Mouse (Mus musculus) embryonic facial prominence, embryonic 11.5 days (tissue): ENCODE measurements around the gene Mecom. TPM values are rescaled to one million over a fixed set of nuclear protein-coding genes. Genes with fewer than 3 reads are reported as not detected.

Experiments
- ATAC-seq: fragments of 200-750 bp; cut with Nextera tagmentation; replicated peaks from 2 replicates; pipeline ENCODE4 v1.8.0; 2017; ENCODE audit warnings: low read depth; ENCODE audit not compliant: insufficient number of reproducible peaks, low FRiP score, low TSS enrichment
- DNase-seq: peaks from one replicate; pipeline ENCODE4 v3.0.0-alpha.2; 2015; ENCODE audit warnings: low spot score
- H3K27ac ChIP-seq: fragments of 300-500 bp; sonication (generic); replicated peaks from 2 replicates; pipeline ENCODE4 v1.5.1; 2014; ENCODE audit warnings: mild to moderate bottlenecking, low read depth, low read length, control low read depth
- H3K27me3 ChIP-seq: fragments of 300-500 bp; sonication (generic); 2 replicates; pipeline ENCODE4 v1.6.1; 2014; ENCODE audit warnings: mild to moderate bottlenecking, low read length, moderate library complexity, mixed read lengths; ENCODE audit not compliant: control insufficient read depth, insufficient read depth
- H3K36me3 ChIP-seq: fragments of 300-500 bp; sonication (generic); replicated peaks from 2 replicates; pipeline ENCODE4 v1.6.1; 2014; ENCODE audit warnings: low read depth, mild to moderate bottlenecking, low read length, moderate library complexity, mixed read lengths; ENCODE audit not compliant: control insufficient read depth, insufficient read depth
- H3K4me1 ChIP-seq: fragments of 300-500 bp; sonication (generic); 2 replicates; pipeline ENCODE4 v1.6.1; 2014; ENCODE audit warnings: low read length, mixed read lengths; ENCODE audit not compliant: control insufficient read depth, insufficient read depth
- H3K4me2 ChIP-seq: fragments of 300-500 bp; sonication (generic); 2 replicates; pipeline ENCODE4 v1.6.1; 2014; ENCODE audit warnings: low read depth, mild to moderate bottlenecking, control low read depth, low read length, moderate library complexity
- H3K4me3 ChIP-seq: fragments of 300-500 bp; sonication (generic); 2 replicates; pipeline ENCODE4 v1.5.1; 2014; ENCODE audit warnings: low read depth, low read length, control low read depth
- H3K9ac ChIP-seq: fragments of 300-500 bp; sonication (generic); replicated peaks from 2 replicates; pipeline ENCODE4 v1.6.1; 2014; ENCODE audit warnings: mild to moderate bottlenecking, control low read depth, low read length
- H3K9me3 ChIP-seq: fragments of 300-500 bp; sonication (generic); replicated peaks from 2 replicates; pipeline ENCODE4 v1.6.1; 2016; ENCODE audit warnings: mild to moderate bottlenecking, low read length, inconsistent platforms, mixed read lengths; ENCODE audit not compliant: control insufficient read depth
- WGBS: fragments of 180-500 bp; shearing (Covaris S2); extraction: QIAGEN DNeasy Blood & Tissue Kit; methylation state at CpG from one replicate; pipeline ENCODE4 v1.1.7; 2014; 5-methylcytosine and 5-hydroxymethylcytosine counted together
- polyA plus RNA-seq: library from polyadenylated mRNA; unstranded; fragments of >200 nt; fragmentation: Nextera tagmentation; extraction: Ambion mirVana; gene quantifications from 2 replicates; pipeline ENCODE4 v1.2.1, GENCODE M21; 2014

Mecom gene
- polyA plus RNA-seq, 1 experiment from 2014 or later, result 48.4 TPM

DNA sequence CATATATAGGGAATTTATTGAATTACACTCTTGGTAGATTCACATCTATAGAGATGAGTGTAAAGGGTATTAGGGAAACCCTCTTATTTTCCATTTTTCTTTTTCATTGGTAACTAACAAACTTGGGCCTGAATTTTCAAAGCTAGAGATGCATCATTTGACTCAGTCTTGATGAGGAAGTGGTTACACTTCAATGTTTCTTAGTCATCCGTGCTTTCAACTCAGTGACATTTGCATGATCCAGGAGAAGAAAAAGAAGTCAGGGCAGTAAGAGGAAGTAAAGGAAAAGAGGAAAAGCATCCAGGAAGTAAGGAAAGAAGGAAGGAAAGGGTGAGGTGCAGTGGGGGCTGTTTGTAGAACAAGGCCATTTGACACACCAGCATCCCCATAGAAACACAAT, 556.3 kb downstream of the Mecom start:
- 84% methylated on average over 1 of the region's 1 CpGs for WGBS

DNA sequence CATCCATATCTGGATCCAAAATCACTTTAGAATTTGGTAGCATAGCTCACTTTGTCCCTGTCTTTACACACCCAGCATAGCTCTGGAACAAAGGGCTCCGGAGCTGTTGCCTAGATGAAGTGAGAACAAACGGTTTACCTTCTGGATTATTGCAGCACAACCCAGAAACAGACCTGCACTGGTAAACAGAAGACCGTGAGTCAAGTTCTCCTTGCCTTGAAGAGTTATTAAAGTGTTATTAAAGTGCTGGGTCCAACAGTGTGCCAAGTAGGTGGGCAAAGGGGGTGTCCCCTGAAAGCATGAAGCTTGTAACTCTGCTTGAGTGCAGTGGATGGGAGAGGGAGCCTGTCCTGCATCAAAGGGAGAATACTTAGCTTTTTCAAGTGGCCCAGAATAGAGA, 563.4 kb downstream of the Mecom start:
- no peak overlapping the region for H3K4me2 ChIP-seq
- no peaks in the 10 kb centered on the region for H3K4me1 ChIP-seq
- DNase-seq, result no peak
- no peaks in the 10 kb centered on the region for H3K36me3 ChIP-seq
- no peak for ATAC-seq
- no peaks in the 10 kb centered on the region for H3K27me3 ChIP-seq
- H3K9me3 ChIP-seq, result no peaks in the 10 kb centered on the region
- WGBS, result 93% methylated on average over 3 of the region's 3 CpGs
- no peak overlapping the region for H3K27ac ChIP-seq
- no peak overlapping the region for H3K4me3 ChIP-seq
- H3K9ac ChIP-seq, result no peak overlapping the region

More for the DNA sequence above, 556.3 kb downstream of the Mecom start:
- no peak overlapping the region for H3K4me3 ChIP-seq
- no peak overlapping the region for H3K27ac ChIP-seq
- no peaks in the 10 kb centered on the region for H3K27me3 ChIP-seq
- ATAC-seq (no peak), DNase-seq (no peak)
- no peak overlapping the region for H3K4me2 ChIP-seq
- H3K9me3 ChIP-seq, result no peaks in the 10 kb centered on the region
- H3K9ac ChIP-seq, result no peak overlapping the region
- no peaks in the 10 kb centered on the region for H3K36me3 ChIP-seq
- no peaks in the 10 kb centered on the region for H3K4me1 ChIP-seq

DNA sequence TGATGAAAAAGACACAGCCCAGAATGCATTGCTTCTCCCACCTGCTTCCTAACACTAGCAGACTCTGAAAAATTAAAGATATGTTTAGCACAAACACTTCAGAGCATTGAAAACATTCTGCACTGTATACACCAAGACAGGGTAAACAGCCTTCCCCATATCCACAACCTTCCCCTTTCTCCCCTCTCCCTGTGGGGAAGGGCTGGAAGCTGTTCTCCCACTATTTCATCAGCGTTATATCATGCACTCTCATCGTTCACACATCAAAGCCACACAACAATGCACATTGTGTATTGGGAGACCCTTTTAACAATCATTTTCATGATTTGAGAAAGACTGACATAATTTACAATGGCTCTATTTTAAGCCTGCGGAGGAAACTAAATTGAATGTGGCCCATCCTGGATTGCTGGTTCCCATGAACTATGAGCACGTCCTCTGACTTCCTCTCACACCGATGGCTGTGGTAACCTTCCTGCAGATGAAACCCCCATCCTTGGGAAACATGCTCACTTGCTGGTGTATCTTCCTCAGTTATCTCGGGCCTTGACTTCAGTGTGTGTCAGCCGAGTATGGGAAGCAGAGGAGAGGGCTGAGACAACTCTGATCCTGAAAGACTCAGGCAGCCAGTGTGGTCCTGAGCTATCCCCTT, 566.4 kb downstream of the Mecom start:
- Histone ChIP-seq H3K4me1 (no peaks in the 10 kb centered on the region), H3K9ac (no peak overlapping the region), H3K4me3 (no peak overlapping the region), H3K9me3 (no peaks in the 10 kb centered on the region), H3K36me3 (no peaks in the 10 kb centered on the region), H3K27ac (no peak overlapping the region), H3K27me3 (no peaks in the 10 kb centered on the region), H3K4me2 (no peak overlapping the region)
- ATAC-seq (no peak), DNase-seq (no peak)
- 74% methylated on average over 7 of the region's 7 CpGs for WGBS

DNA sequence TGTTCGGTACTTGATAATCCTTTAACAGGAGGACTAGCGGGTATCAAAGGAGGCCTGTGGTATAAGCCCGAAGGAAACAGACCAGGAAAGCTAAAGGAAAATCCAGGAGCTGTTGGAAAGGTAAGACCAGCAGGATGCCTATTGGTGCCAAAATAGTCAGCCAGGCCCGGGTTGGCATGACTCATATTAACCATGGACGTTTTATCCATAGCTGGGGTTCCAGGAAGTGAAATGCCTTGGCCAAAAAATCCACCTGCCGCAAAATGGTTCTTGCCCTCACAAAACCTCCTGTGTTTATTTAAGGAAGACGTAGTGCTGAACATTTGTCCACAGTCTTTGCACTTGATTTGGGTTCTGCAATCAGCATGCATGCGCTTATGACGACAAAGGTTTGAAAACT, 567.3 kb downstream of the Mecom start:
- Histone ChIP-seq H3K9ac (no peak overlapping the region), H3K4me1 (no peaks in the 10 kb centered on the region), H3K36me3 (no peaks in the 10 kb centered on the region), H3K27me3 (no peaks in the 10 kb centered on the region), H3K9me3 (no peaks in the 10 kb centered on the region), H3K27ac (no peak overlapping the region), H3K4me2 (no peak overlapping the region), H3K4me3 (no peak overlapping the region)
- ATAC-seq (no peak), DNase-seq (no peak)
- 87% methylated on average over 9 of the region's 9 CpGs for WGBS

DNA sequence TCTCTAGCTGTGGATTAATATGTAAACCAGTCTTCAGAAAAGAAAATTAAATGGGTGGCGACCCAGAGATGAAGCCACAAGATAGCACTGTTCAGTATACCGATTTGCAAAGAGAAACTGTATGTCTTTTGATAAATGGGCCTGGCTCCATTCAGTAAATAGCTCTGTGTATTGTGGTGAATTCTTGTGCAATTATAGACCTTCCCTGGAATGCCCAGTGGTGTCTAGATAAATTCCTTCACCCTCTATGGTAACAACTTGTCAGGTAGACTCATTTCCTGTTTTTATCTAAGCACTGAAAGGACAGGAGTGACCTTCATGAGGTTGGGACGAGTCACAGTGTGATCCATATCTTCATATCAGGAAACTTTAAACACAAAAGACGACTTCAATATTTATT, 571.2 kb downstream of the Mecom start:
- ATAC-seq, result no peak
- no peaks in the 10 kb centered on the region for H3K27me3 ChIP-seq
- 74% methylated on average over 4 of the region's 4 CpGs for WGBS

DNA sequence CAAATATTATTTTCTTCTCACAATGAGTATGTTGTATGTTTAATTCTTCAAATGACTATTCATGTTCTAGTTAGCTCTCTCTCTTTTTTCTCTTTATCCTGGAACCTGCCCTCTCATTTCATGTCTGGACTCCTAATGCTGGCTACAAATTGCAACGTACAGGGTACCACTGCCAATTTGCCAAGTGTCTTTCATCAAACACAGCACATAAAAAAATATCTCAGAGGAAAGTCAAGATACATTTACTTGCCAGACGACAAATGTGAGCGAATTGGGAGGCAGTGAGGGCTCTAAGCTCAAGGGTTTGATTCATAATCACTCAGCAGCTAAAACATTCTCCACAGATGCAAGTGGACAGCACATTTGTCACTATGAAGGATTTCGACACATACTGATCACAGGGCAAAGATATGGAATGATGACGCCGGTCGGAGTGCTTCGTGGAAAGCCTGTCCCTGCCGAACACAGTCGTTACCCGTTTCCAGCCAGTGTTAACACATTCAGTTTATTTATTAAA, 579.3 kb downstream of the Mecom start:
- Histone ChIP-seq H3K27ac (no peak overlapping the region), H3K27me3 (no peaks in the 10 kb centered on the region), H3K36me3 (no peaks in the 10 kb centered on the region), H3K9me3 (no peaks in the 10 kb centered on the region), H3K9ac (no peak overlapping the region), H3K4me1 (no peaks in the 10 kb centered on the region), H3K4me3 (no peak overlapping the region), H3K4me2 (no peak overlapping the region)
- no peak for DNase-seq
- 89% methylated on average over 11 of the region's 11 CpGs for WGBS
- ATAC-seq, result no peak

More for the DNA sequence above, 571.2 kb downstream of the Mecom start:
- Histone ChIP-seq H3K36me3 (no peaks in the 10 kb centered on the region), H3K27ac (no peak overlapping the region), H3K4me1 (no peaks in the 10 kb centered on the region), H3K4me2 (no peak overlapping the region), H3K4me3 (no peak overlapping the region), H3K9ac (no peak overlapping the region), H3K9me3 (no peaks in the 10 kb centered on the region)
- DNase-seq, result no peak

DNA sequence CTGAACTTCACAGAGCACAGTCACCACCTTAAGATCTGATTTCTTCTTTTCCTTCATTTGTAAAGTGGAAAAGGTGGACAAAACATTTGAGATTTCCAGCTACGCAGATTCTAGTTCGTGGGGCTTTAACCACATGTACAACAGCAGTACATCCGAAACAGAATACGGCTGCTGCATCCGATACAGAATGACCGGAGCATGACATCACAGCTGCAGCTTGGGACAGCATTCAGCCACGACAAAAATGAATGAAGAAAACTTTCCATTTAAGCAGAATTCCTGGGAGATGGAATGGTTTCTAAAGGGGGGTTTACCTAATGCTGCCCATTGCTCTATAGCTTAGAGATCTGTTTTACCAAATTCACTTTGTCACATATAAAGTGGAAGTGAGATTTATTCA, 583.9 kb downstream of the Mecom start:
- Histone ChIP-seq H3K27me3 (no peaks in the 10 kb centered on the region), H3K27ac (no peak overlapping the region), H3K9ac (no peak overlapping the region), H3K4me3 (no peak overlapping the region), H3K4me1 (no peaks in the 10 kb centered on the region), H3K9me3 (no peaks in the 10 kb centered on the region), H3K36me3 (no peaks in the 10 kb centered on the region), H3K4me2 (no peak overlapping the region)
- WGBS, result 82% methylated on average over 7 of the region's 7 CpGs
- DNase-seq (no peak), ATAC-seq (no peak)

DNA sequence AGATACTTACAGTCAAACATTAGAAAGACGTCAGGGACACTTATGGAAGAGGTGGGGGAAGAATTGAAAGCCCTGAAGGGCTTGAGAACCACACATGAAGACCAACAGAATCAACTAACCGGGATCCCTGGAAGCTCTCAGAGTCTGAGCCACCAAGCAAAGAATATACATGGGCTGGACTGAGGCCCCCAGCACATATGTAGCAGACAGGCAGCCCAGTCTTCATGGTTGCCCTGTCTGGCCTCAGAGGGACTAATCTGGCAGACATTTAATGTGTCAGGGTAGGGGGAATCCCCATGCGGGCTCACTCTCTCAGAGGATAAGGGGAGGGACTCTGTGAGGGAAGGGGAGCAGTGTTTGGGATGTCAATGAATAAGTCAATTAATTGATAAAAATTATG, 584.4 kb downstream of the Mecom start:
- 85% methylated on average over 3 of the region's 3 CpGs for WGBS
- ATAC-seq, result no peak
- Histone ChIP-seq H3K9me3 (no peaks in the 10 kb centered on the region), H3K36me3 (no peaks in the 10 kb centered on the region), H3K27ac (no peak overlapping the region), H3K9ac (no peak overlapping the region), H3K27me3 (no peaks in the 10 kb centered on the region), H3K4me1 (no peaks in the 10 kb centered on the region), H3K4me3 (no peak overlapping the region), H3K4me2 (no peak overlapping the region)
- no peak for DNase-seq
